Mouse (Mus musculus): ENCODE results near the gene Pgm2. TPM values are rescaled to one million over a fixed set of nuclear protein-coding genes. Genes with fewer than 3 reads are reported as not detected.
A peak's percentile ranks its signal among the peaks of the same experiment; 100 is the strongest.

The Pgm2 gene
- total and polyA plus RNA-seq, 3 experiments: 9.8 to 27.2 (median 22.5) TPM

GRCm38 (mm10) chr5:64075506-64075905 is 17.2 kb upstream of the Pgm2 start:
- Histone ChIP-seq H3K36me3 (replicated peaks in 1 of 2; ENCODE audit: control insufficient read depth in 1 of 2, insufficient read depth in 1 of 2, low read length in 1 of 2) (no peaks in the 10 kb centered on the region), H3K4me3 (replicated peaks in 1 of 3; ENCODE audit: low read depth in 2 of 3, low read length in 2 of 3, poor library complexity in 1 of 3) (no peak overlapping the region), H3K9me3 (replicated peaks; ENCODE audit: low read length) (no peaks in the 10 kb centered on the region), H3K9ac (ENCODE audit: insufficient read depth, low read depth) (no peak overlapping the region), H3K27me3 (replicated peaks) (no peaks in the 10 kb centered on the region), H3K79me2 (replicated peaks; ENCODE audit: control insufficient read depth, extremely low read depth, insufficient read depth, poor library complexity, severe bottlenecking) (no peaks in the 10 kb centered on the region), H3K4me1 (ENCODE audit: control insufficient read depth in 1 of 2, insufficient read depth in 2 of 2) (no peaks in the 10 kb centered on the region), H3K4me2 (ENCODE audit: insufficient read depth, low read depth, poor library complexity, severe bottlenecking) (no peak overlapping the region), H3K27ac (ENCODE audit: insufficient read depth, low read depth) (no peak overlapping the region)
- TF ChIP-seq ZC3H11A (IDR thresholded peaks at IDR 0.05; ENCODE audit: low read depth, low read length): no peak
- TF ChIP-seq RAD21 (IDR thresholded peaks at IDR 0.05; ENCODE audit: low read depth, low read length): peak; percentile 55
- no peak for TF ChIP-seq UBTF (IDR thresholded peaks at IDR 0.05; ENCODE audit: low read depth, low read length)
- no peak for TF ChIP-seq RCOR1 (conservative IDR thresholded peaks at IDR 0.05; ENCODE audit: low read depth, low read length)
- TF ChIP-seq ZNF384 (IDR thresholded peaks at IDR 0.05; ENCODE audit: low read depth, low read length): peak; percentile 80
- TF ChIP-seq ELF1 (IDR thresholded peaks at IDR 0.05; ENCODE audit: low read depth, low read length): no peak
- TF ChIP-seq TCF12 (IDR thresholded peaks at IDR 0.05; ENCODE audit: low read depth, low read length): no peak
- TF ChIP-seq SMC3 (IDR thresholded peaks at IDR 0.05; ENCODE audit: low read depth, low read length): peak; percentile 18
- TF ChIP-seq CTCF (conservative IDR thresholded peaks at IDR 0.05 in 1 of 2, IDR thresholded peaks at IDR 0.05 in 1 of 2; ENCODE audit: low read depth in 2 of 2, low read length in 2 of 2): peak in 1 of 2 experiments; percentile 58; a peak in 2 of 4 replicates
- no peak for TF ChIP-seq MAX (IDR thresholded peaks at IDR 0.05; ENCODE audit: low read length)
- DNase-seq (ENCODE audit: extremely low read depth): peak; percentile 29
- in situ Hi-C loops (cut with MboI; ENCODE audit: low pct_ligation_motif_present, low pct_unique_long_range_greater_than_20kb, low sequenced_read_pairs) (no loop called here), dilution Hi-C loops (cut with MboI; ENCODE audit: extremely low pct_ligation_motif_present, extremely low pct_unique_long_range_greater_than_20kb, low sequenced_read_pairs) (no loop called here)

- H3K27ac ChIP-seq (ENCODE audit: insufficient read depth, low read depth): no peak overlapping the region
- no peak overlapping the region for H3K4me3 ChIP-seq (replicated peaks in 1 of 3; ENCODE audit: low read depth in 2 of 3, low read length in 2 of 3, poor library complexity in 1 of 3)
- TF ChIP-seq CHD1 (IDR thresholded peaks at IDR 0.05; ENCODE audit: low read depth, low read length) (no peak), RAD21 (IDR thresholded peaks at IDR 0.05; ENCODE audit: low read depth, low read length) (no peak), BHLHE40 (IDR thresholded peaks at IDR 0.05; ENCODE audit: low read depth, low read length) (no peak), KAT2A (IDR thresholded peaks at IDR 0.05; ENCODE audit: insufficient replicate concordance, low read length) (no peak), PAX5 (IDR thresholded peaks at IDR 0.05; ENCODE audit: low read length) (no peak), CTCF (conservative IDR thresholded peaks at IDR 0.05 in 1 of 2, IDR thresholded peaks at IDR 0.05 in 1 of 2; ENCODE audit: low read depth in 2 of 2, low read length in 2 of 2) (no peak), POLR2A (IDR thresholded peaks at IDR 0.05; ENCODE audit: low read depth, low read length) (no peak), E2F4 (IDR thresholded peaks at IDR 0.05; ENCODE audit: insufficient replicate concordance, low read depth, low read length) (no peak), CHD2 (IDR thresholded peaks at IDR 0.05; ENCODE audit: low read length) (no peak), ZKSCAN1 (IDR thresholded peaks at IDR 0.05; ENCODE audit: borderline replicate concordance, low read depth, low read length) (no peak), MXI1 (IDR thresholded peaks at IDR 0.05; ENCODE audit: low read depth, low read length) (no peak), TBP (conservative IDR thresholded peaks at IDR 0.05; ENCODE audit: low read depth, low read length) (no peak), SMC3 (IDR thresholded peaks at IDR 0.05; ENCODE audit: low read depth, low read length) (no peak), RCOR1 (conservative IDR thresholded peaks at IDR 0.05; ENCODE audit: low read depth, low read length) (no peak), GABPA (IDR thresholded peaks at IDR 0.05; ENCODE audit: insufficient replicate concordance, low read depth, low read length) (no peak), ETS1 (conservative IDR thresholded peaks at IDR 0.05; ENCODE audit: low read depth, low read length) (no peak), ZMIZ1 (IDR thresholded peaks at IDR 0.05; ENCODE audit: low read depth, low read length) (no peak)
- no peaks in the 10 kb centered on the region for H3K27me3 ChIP-seq (replicated peaks)
- in situ Hi-C loops (cut with MboI; ENCODE audit: low pct_ligation_motif_present, low pct_unique_long_range_greater_than_20kb, low sequenced_read_pairs): no loop called here
- no peak overlapping the region for H3K4me2 ChIP-seq (ENCODE audit: insufficient read depth, low read depth, poor library complexity, severe bottlenecking)
- no peak overlapping the region for H3K9ac ChIP-seq (ENCODE audit: insufficient read depth, low read depth)
- dilution Hi-C loops (cut with MboI; ENCODE audit: extremely low pct_ligation_motif_present, extremely low pct_unique_long_range_greater_than_20kb, low sequenced_read_pairs): no loop called here
- peaks cover 0 to 6% of the 10 kb centered on the region in 2 experiments; a peak in 1 of 4 replicates for H3K4me1 ChIP-seq (ENCODE audit: control insufficient read depth in 1 of 2, insufficient read depth in 2 of 2)
- no peaks in the 10 kb centered on the region for H3K36me3 ChIP-seq (replicated peaks in 1 of 2; ENCODE audit: control insufficient read depth in 1 of 2, insufficient read depth in 1 of 2, low read length in 1 of 2)
- no peaks in the 10 kb centered on the region for H3K9me3 ChIP-seq (replicated peaks; ENCODE audit: low read length)
- no peak for DNase-seq (ENCODE audit: extremely low read depth)
- no peaks in the 10 kb centered on the region for H3K79me2 ChIP-seq (replicated peaks; ENCODE audit: control insufficient read depth, extremely low read depth, insufficient read depth, poor library complexity, severe bottlenecking)
Observed at GRCm38 (mm10) chr5:64077353-64077752, 15.4 kb upstream of the Pgm2 start.

All from CH12.LX (cell line).